Mouse (Mus musculus) gastrocnemius, postnatal 36 days (tissue): ENCODE measurements around the gene Gon7. TPM values are rescaled to one million over a fixed set of nuclear protein-coding genes. Genes with fewer than 3 reads are reported as not detected.
A peak's percentile ranks its signal among the peaks of the same experiment; 100 is the strongest.

Experiments used
- DNase-seq, 2 experiments: peaks; one replicate each; pipeline ENCODE4 v3.0.0; 2022
- intact Hi-C: fragments of 180-260 bp; cut with DNase I; formaldehyde crosslinking; loops from one replicate; pipeline ENCODE4 v1.15.1; 2025
- total RNA-seq, 2 experiments: library from RNA; stranded (reverse); gene quantifications; 2 replicates each; pipeline ENCODE4 v1.2.3; 2021

The Gon7 gene
- total RNA-seq, 2 experiments from 2014 or later, result 7.7 to 8.5 TPM

- peak; percentile 78 to 79 for DNase-seq
- intact Hi-C loops, result no loop called here
Measured at GRCm38 (mm10) chr12:102743589-102744574, 13.7 kb downstream of the Gon7 start, which contains the start of the genes Moap1 and Tmem251. Gene Moap1, minus strand, starts transcription at chr12:102743661. Gene Tmem251, plus strand, starts transcription at chr12:102743762.

- intact Hi-C loops, result no loop called here
- DNase-seq, result peak in 1 of 2 experiments; percentile 28
Measured at GRCm38 (mm10) chr12:102743036-102743588, 14.5 kb downstream of the Gon7 start.

GRCm38 (mm10) chr12:102742056-102742455 lies 15.5 kb downstream of the Gon7 start:
- intact Hi-C loops, result no loop called here

GRCm38 (mm10) chr12:102740285-102740684 lies 17.3 kb downstream of the Gon7 start:
- intact Hi-C loops, result loop anchor here (2.0 kb wide), 1 partner anchor 325 kb away; no protein-coding TSS in a partner anchor
- DNase-seq, result no peak

More at GRCm38 (mm10) chr12:102742056-102742455, 15.5 kb downstream of the Gon7 start:
- DNase-seq, result no peak

GRCm38 (mm10) chr12:102739096-102739495 lies 18.5 kb downstream of the Gon7 start:
- intact Hi-C loops, result no loop called here

GRCm38 (mm10) chr12:102733381-102733780 lies 24.2 kb downstream of the Gon7 start:
- intact Hi-C loops, result no loop called here
- DNase-seq, result peak; percentile 45 to 54

More at GRCm38 (mm10) chr12:102739096-102739495, 18.5 kb downstream of the Gon7 start:
- no peak for DNase-seq

GRCm38 (mm10) chr12:102730798-102731619 lies 26.6 kb downstream of the Gon7 start:
- intact Hi-C loops, result no loop called here
- no peak for DNase-seq

GRCm38 (mm10) chr12:102729855-102730797 lies 27.5 kb downstream of the Gon7 start:
- intact Hi-C loops, result no loop called here
- peak in 1 of 2 experiments; percentile 23 for DNase-seq

- intact Hi-C loops, result no loop called here
- DNase-seq, result no peak
Measured at GRCm38 (mm10) chr12:102725761-102726175, 31.8 kb downstream of the Gon7 start.

- no peak for DNase-seq
- intact Hi-C loops, result no loop called here
Measured at GRCm38 (mm10) chr12:102725146-102725545, 32.5 kb downstream of the Gon7 start.

- intact Hi-C loops, result no loop called here
- no peak for DNase-seq
Measured at GRCm38 (mm10) chr12:102723861-102724260, 33.7 kb downstream of the Gon7 start.

GRCm38 (mm10) chr12:102722966-102723365 lies 34.6 kb downstream of the Gon7 start:
- intact Hi-C loops, result no loop called here
- no peak for DNase-seq

GRCm38 (mm10) chr12:102722451-102722850 lies 35.2 kb downstream of the Gon7 start:
- DNase-seq, result no peak
- intact Hi-C loops, result no loop called here

GRCm38 (mm10) chr12:102719552-102720315 lies 37.9 kb downstream of the Gon7 start:
- no peak for DNase-seq
- intact Hi-C loops, result loop anchor here (5.0 kb wide), 2 partner anchors 192 to 217 kb away; no protein-coding TSS in a partner anchor

GRCm38 (mm10) chr12:102714654-102715395 lies 42.8 kb downstream of the Gon7 start:
- no peak for DNase-seq
- intact Hi-C loops, result loop anchor here (5.0 kb wide), 2 partner anchors 188 to 213 kb away; no protein-coding TSS in a partner anchor

GRCm38 (mm10) chr12:102714116-102714515 lies 43.5 kb downstream of the Gon7 start:
- intact Hi-C loops, result no loop called here

GRCm38 (mm10) chr12:102713153-102713865 lies 44.3 kb downstream of the Gon7 start:
- intact Hi-C loops, result no loop called here
- DNase-seq, result no peak

More at GRCm38 (mm10) chr12:102714116-102714515, 43.5 kb downstream of the Gon7 start:
- no peak for DNase-seq
